Mouse (Mus musculus): Measurements from ENCODE around the gene Khsrp.

Gene Khsrp

DNA sequence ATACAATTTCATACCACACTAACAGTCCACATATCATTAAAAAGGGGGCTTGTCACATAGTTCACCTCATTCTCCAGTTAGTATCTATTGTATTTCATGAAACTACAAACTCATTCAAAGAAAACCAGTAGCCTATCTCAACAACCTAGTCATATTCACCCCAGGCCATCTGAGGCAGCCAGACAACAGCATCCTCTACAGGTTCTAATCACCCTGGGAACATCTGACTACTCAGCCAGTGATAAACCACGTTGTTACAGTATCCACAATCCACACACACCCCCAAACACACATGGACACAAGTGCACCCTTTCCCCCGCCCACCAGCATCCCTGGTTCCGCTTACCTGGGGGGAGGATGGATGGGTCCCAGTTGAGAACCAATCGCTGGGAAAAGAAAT is 3.9 kb downstream of the Khsrp start:
- DNase-seq = no peak

- DNase-seq = no peak
Measured at GRCm38 (mm10) chr17:57020960-57021359, 10.4 kb downstream of the Khsrp start.

DNA sequence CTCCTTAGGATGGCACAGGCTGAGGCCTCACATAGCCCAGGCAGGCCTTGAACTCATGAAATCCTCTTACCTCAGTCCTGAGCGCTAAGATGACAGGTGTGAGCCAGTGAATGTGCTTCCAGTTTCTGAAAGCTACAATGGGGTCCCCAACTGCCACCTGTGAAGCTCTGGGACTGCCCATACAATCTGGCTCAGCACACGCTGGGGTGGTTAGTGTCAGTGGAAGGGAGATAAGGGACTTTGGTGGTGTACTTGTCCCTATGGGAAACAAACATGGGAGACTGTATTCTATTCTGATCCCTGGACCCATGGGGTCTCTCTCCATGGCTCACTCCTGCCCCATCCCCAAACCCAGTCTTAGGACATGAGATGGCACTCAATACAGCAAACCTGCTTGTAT is 11.6 kb downstream of the Khsrp start:
- no peak for DNase-seq

- peak; percentile 20 for DNase-seq
Measured at GRCm38 (mm10) chr17:57012245-57012795, 19.0 kb downstream of the Khsrp start.

GRCm38 (mm10) chr17:57011236-57012141 is 19.8 kb downstream of the Khsrp start, which contains the start of the genes Gtf2f1 and Gm17949:
TSS of gene Gtf2f1 (minus strand) at chr17:57011288.
TSS of gene Gm17949 (plus strand) at chr17:57011469.
- peak; percentile 97 for DNase-seq

- no peak for DNase-seq
Measured at GRCm38 (mm10) chr17:57010911-57011235, 20.4 kb downstream of the Khsrp start.

- no peak for DNase-seq
Measured at GRCm38 (mm10) chr17:57007137-57007905, 24.0 kb downstream of the Khsrp start.

GRCm38 (mm10) chr17:57003994-57004393 is 27.3 kb downstream of the Khsrp start:
- no peak for DNase-seq

GRCm38 (mm10) chr17:57001228-57001627 is 30.1 kb downstream of the Khsrp start:
- no peak for DNase-seq

GRCm38 (mm10) chr17:56999968-57000609 is 31.2 kb downstream of the Khsrp start, which contains the start of gene Pspn:
TSS of gene Pspn (minus strand) at chr17:57000018.
- DNase-seq = no peak

DNA sequence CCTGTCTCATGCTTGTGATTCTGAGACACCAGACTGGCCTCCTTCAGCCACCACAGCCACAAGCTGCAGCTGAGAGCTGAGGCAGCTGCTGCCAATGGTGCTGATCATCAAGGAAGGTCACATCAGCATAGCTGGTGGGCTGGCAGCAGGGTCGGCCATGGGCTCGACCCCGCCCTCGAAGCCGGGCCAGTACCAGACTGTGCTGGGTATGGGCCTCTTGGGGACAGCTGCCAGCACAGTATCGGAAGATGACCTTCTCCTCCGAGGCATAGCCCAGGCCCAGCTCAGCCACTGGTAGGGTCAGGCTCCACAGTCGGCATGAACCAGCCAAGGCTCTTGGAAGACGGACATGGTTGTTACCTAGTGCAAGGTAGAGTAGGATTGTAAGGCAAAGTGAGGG is 31.9 kb downstream of the Khsrp start:
- DNase-seq = no peak

DNA sequence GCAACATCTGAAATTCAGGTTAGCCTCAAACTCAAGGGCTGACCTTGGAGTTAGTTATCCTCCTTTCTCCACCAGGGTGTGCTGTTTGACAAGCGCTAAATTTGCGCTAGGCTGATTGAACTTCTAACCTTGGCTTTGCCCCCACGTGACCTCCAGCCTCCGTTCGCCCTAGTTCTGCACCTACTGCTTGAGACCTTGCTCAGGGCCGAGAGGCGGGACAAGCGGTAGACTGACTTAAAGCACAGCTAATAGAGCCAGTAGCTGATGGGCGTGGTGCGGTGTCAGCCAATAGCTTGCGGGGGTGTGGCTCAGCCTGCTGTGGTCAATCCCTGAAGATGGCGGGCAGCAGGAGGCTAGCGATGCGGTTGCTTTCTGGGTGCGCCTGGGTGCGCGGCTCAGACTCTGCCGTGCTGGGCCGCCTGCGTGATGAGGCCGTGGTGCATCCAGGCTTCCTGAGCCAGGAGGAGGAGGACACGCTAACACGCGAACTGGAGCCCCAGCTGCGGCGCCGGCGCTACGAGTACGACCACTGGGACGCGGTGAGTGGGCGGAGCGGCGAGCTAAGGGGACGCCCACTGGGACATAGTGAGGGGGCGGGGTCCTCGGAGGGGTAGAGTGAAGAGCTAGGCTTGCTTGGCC is 34.2 kb downstream of the Khsrp start, which contains the start of gene Alkbh7:
TSS of gene Alkbh7 (plus strand) at position 311 of the 639 bp plus-strand sequence.
- DNase-seq = peak; percentile 97

- no peak for DNase-seq
Measured at GRCm38 (mm10) chr17:56996506-56996905, 34.8 kb downstream of the Khsrp start.

GRCm38 (mm10) chr17:56995046-56995445 is 36.3 kb downstream of the Khsrp start:
- DNase-seq = no peak

DNA sequence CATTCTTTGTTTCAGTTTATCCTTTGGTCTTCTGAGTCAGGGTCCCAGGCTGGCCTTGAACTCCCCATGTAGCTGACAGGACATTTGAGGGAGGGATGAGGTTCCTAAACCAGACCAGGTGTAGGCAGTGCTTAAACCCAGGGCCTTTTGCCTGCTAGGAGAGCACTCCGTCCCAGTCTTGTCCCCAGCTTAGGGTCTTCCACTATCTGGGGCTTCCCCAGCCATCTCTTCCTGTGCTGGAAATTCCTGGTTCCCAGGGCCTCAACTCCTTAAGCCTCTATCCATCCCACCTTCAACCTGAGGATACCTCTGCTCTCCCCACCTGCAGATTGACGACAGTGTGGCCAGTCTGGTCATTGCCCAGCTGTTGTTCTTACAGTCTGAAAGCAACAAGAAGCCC is 40.4 kb downstream of the Khsrp start:
- no peak for DNase-seq

GRCm38 (mm10) chr17:56990115-56990746 is 41.1 kb downstream of the Khsrp start, which contains the start of gene Clpp:
TSS of gene Clpp (plus strand) at chr17:56990305.
- peak; percentile 97 for DNase-seq

GRCm38 (mm10) chr17:56989467-56990114 is 41.7 kb downstream of the Khsrp start:
- peak; percentile 83 for DNase-seq

DNA sequence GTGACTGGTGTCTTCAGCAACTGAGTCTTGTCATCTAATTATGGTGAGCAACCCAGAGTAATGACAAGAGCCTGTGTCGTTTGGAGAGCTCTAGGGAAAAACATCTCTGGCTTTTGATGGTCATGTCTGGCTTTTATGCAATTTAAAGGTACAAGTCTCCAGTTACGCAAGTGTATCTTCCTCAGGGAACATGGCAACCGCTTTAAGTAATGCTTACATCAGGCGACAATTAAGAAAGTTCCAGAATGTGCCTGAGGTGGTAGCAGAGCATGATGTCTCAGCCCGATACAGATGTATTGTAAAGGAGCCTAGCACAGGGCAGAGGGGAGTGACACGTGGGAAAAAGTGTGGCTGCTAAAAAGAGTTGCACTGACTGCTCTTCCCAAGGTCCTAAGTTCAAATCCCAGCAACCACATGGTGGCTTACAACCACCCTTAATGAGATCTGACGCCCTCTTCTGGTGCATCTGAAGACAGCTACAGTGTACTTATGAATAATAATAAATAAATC is 42.3 kb downstream of the Khsrp start:
- DNase-seq = no peak

- no peak for DNase-seq
Measured at GRCm38 (mm10) chr17:56988441-56988840, 42.9 kb downstream of the Khsrp start.

- no peak for DNase-seq
Measured at GRCm38 (mm10) chr17:56986105-56986805, 45.1 kb downstream of the Khsrp start.
